Mouse (Mus musculus): ENCODE results near the gene Slc7a6. TPM values are rescaled to one million over a fixed set of nuclear protein-coding genes. Genes with fewer than 3 reads are reported as not detected.
A peak's percentile ranks its signal among the peaks of the same experiment; 100 is the strongest.

The Slc7a6 gene
- polyA plus RNA-seq (2011; ENCODE audit: insufficient read depth, insufficient read length, low replicate concordance, missing spikeins) = 3.7 and 8.3 TPM in 2 replicates

- no peaks in the 10 kb centered on the region for H3K4me1 ChIP-seq (ENCODE audit: control insufficient read depth, insufficient read depth, low read length)
- H3K27ac ChIP-seq (ENCODE audit: control insufficient read depth, insufficient read depth, low read depth, low read length, poor library complexity) = peak within 1 kb of the TSS; percentile 57; the same call in 1 of the 2 replicates
- WGBS = 1% methylated on average over 59 of the region's 59 CpGs
- no peak for TF ChIP-seq CTCF (IDR thresholded peaks at IDR 0.05; ENCODE audit: control insufficient read depth, insufficient read depth, low read length)
- TF ChIP-seq POLR2A (IDR thresholded peaks at IDR 0.05; ENCODE audit: borderline replicate concordance, control insufficient read depth, low read depth, low read length) = peak; percentile 50; the same call in 1 of the 2 replicates
- peak within 1 kb of the TSS; percentile 85 for H3K4me3 ChIP-seq (replicated peaks; ENCODE audit: control insufficient read depth, low read depth, low read length)
Measured at GRCm38 (mm10) chr8:106168356-106169016, at the start of gene Slc7a6. Slc7a6 (plus strand) TSS chr8:106168857.

- 85% methylated on average over 3 of the region's 3 CpGs for WGBS
- no peak for TF ChIP-seq POLR2A (IDR thresholded peaks at IDR 0.05; ENCODE audit: borderline replicate concordance, control insufficient read depth, low read depth, low read length)
- no peak for TF ChIP-seq CTCF (IDR thresholded peaks at IDR 0.05; ENCODE audit: control insufficient read depth, insufficient read depth, low read length)
- no peaks in the 10 kb centered on the region for H3K4me1 ChIP-seq (ENCODE audit: control insufficient read depth, insufficient read depth, low read length)
- no peak overlapping the region for H3K4me3 ChIP-seq (replicated peaks; ENCODE audit: control insufficient read depth, low read depth, low read length)
- no peak overlapping the region for H3K27ac ChIP-seq (ENCODE audit: control insufficient read depth, insufficient read depth, low read depth, low read length, poor library complexity)
Measured at GRCm38 (mm10) chr8:106123443-106123842, 45.2 kb upstream of the Slc7a6 start.

DNA sequence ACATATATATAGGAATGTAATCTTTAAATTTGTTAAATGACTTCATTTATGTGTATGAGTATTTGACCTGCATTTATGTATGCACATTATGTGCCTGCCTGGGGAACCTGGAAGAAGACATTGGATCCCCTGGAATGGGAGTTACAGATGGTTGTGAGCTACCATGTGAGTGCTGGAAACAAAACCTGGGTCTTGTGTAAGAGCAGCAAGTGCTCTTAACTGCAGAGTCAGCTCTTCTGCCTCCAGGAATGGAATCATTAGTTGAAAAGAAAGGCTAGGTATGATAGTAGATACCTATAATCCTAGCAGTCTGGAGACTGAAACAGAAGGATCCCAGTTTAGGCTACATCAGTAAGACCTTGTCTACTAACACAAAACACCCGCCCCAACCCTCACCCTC lies 42.6 kb upstream of the Slc7a6 start:
- H3K4me3 ChIP-seq (replicated peaks; ENCODE audit: control insufficient read depth, low read depth, low read length) = no peak overlapping the region
- no peak overlapping the region for H3K27ac ChIP-seq (ENCODE audit: control insufficient read depth, insufficient read depth, low read depth, low read length, poor library complexity)
- no peaks in the 10 kb centered on the region for H3K4me1 ChIP-seq (ENCODE audit: control insufficient read depth, insufficient read depth, low read length)
- TF ChIP-seq CTCF (IDR thresholded peaks at IDR 0.05; ENCODE audit: control insufficient read depth, insufficient read depth, low read length) = no peak
- no peak for TF ChIP-seq POLR2A (IDR thresholded peaks at IDR 0.05; ENCODE audit: borderline replicate concordance, control insufficient read depth, low read depth, low read length)
- WGBS = 88% methylated on average over 1 of the region's 1 CpGs

DNA sequence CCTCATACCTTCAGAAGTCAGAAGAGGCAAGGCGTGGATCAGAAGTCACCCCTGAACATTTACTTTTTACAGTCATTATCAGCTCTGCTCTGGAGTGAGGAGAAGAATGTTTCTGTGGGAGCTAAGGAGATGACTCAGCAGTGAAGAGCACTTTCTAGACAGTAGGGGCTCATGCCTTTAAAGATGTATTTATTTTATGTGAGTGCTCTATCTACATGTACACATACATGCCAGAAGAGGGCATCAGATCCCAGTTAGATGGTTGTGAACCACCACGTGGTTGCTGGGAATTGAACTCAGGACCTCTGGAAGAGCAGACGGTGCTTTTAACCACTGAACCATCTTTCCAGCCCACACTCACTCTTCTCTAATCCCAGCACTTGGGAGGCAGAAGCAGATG lies 41.6 kb upstream of the Slc7a6 start:
- no peaks in the 10 kb centered on the region for H3K4me1 ChIP-seq (ENCODE audit: control insufficient read depth, insufficient read depth, low read length)
- H3K4me3 ChIP-seq (replicated peaks; ENCODE audit: control insufficient read depth, low read depth, low read length) = no peak overlapping the region
- H3K27ac ChIP-seq (ENCODE audit: control insufficient read depth, insufficient read depth, low read depth, low read length, poor library complexity) = no peak overlapping the region
- TF ChIP-seq POLR2A (IDR thresholded peaks at IDR 0.05; ENCODE audit: borderline replicate concordance, control insufficient read depth, low read depth, low read length) (no peak), CTCF (IDR thresholded peaks at IDR 0.05; ENCODE audit: control insufficient read depth, insufficient read depth, low read length) (no peak)
- 75% methylated on average over 3 of the region's 3 CpGs for WGBS

DNA sequence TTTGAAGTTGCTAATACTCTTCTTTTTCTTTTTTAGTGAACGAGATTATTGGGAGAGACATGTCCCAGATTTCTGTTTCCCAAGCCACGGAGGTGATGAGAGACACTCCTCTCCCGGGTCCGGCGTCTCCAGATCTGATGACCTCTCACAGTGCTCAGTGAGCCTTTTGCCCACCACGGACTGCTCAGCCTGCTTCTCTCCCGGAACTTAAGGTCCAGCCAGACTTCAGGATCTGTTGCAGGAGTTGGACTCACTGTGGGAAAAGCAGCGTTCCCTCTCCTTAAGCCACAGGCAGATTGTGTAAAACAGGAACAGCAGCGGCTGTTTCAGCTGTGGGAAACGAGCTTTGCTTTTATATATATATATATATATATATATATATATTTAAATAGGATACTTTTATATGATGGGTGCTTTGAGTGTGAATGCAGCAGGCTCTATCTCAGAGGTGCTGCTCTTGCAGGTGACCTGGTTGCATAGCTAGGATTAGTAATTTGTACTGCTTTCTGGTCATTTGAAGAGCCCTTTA lies 40.7 kb upstream of the Slc7a6 start:
- H3K4me1 ChIP-seq (ENCODE audit: control insufficient read depth, insufficient read depth, low read length) = no peaks in the 10 kb centered on the region
- WGBS = 80% methylated on average over 10 of the region's 10 CpGs
- TF ChIP-seq POLR2A (IDR thresholded peaks at IDR 0.05; ENCODE audit: borderline replicate concordance, control insufficient read depth, low read depth, low read length) (no peak), CTCF (IDR thresholded peaks at IDR 0.05; ENCODE audit: control insufficient read depth, insufficient read depth, low read length) (no peak)

DNA sequence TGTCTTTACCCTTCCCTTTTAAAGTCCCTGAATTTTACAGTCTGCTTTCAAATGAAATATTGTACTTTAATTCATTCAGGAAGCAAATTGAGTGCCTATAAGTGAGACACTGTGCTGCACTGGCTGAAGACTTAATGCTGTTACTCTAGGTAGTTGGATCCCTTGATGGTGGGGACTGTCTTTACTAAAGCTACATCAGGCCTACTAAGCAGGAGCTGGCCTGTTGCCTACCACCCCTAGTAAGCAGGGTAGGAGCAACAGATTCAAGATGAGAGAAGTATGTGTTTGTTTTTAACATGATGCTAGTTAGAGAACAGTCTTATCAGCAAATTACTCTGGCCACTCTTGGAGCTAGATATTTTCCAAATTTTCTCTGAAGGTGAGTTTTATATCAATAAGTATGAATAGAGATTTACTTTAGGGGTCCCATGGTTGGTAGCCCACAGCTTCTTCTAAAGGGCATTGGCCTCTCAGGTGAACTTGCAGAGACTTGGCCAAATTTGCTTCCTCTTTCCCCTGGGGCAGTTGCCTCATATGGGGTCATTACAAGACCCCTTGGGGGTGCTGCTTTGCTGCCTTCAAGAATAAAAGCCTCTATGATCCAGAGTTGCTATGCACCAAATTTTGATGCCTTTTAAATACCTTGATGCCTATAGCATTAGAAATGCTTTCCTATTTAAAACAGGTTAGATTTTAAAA lies 39.3 kb upstream of the Slc7a6 start:
- Histone ChIP-seq H3K4me3 (replicated peaks; ENCODE audit: control insufficient read depth, low read depth, low read length) (no peak overlapping the region), H3K27ac (ENCODE audit: control insufficient read depth, insufficient read depth, low read depth, low read length, poor library complexity) (no peak overlapping the region), H3K4me1 (ENCODE audit: control insufficient read depth, insufficient read depth, low read length) (no peaks in the 10 kb centered on the region)
- TF ChIP-seq CTCF (IDR thresholded peaks at IDR 0.05; ENCODE audit: control insufficient read depth, insufficient read depth, low read length) = no peak
- no peak for TF ChIP-seq POLR2A (IDR thresholded peaks at IDR 0.05; ENCODE audit: borderline replicate concordance, control insufficient read depth, low read depth, low read length)

More for the DNA sequence above, 40.7 kb upstream of the Slc7a6 start:
- no peak overlapping the region for H3K27ac ChIP-seq (ENCODE audit: control insufficient read depth, insufficient read depth, low read depth, low read length, poor library complexity)
- no peak overlapping the region for H3K4me3 ChIP-seq (replicated peaks; ENCODE audit: control insufficient read depth, low read depth, low read length)

DNA sequence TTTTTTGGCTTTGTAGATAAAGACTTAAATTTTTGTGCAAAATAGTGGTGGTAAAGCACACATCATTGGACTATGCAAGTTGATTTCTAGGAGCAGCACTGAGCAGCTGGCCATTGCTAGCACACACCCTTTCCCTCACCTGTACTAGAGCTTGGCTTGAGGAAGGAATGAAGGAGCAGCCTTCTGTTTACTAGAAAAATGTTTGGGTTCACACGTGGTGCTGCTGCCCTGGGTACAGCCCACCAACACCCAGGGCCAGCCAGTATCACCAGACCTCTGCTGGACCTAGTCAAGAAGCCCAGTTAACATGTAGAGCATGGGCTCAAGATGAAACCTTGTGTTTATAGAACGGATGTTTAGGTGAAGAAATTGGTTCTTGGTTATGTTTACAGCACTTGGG lies 38.7 kb upstream of the Slc7a6 start:
- 86% methylated on average over 2 of the region's 2 CpGs for WGBS
- Histone ChIP-seq H3K4me1 (ENCODE audit: control insufficient read depth, insufficient read depth, low read length) (no peaks in the 10 kb centered on the region), H3K27ac (ENCODE audit: control insufficient read depth, insufficient read depth, low read depth, low read length, poor library complexity) (no peak overlapping the region), H3K4me3 (replicated peaks; ENCODE audit: control insufficient read depth, low read depth, low read length) (no peak overlapping the region)
- no peak for TF ChIP-seq POLR2A (IDR thresholded peaks at IDR 0.05; ENCODE audit: borderline replicate concordance, control insufficient read depth, low read depth, low read length)
- no peak for TF ChIP-seq CTCF (IDR thresholded peaks at IDR 0.05; ENCODE audit: control insufficient read depth, insufficient read depth, low read length)

DNA sequence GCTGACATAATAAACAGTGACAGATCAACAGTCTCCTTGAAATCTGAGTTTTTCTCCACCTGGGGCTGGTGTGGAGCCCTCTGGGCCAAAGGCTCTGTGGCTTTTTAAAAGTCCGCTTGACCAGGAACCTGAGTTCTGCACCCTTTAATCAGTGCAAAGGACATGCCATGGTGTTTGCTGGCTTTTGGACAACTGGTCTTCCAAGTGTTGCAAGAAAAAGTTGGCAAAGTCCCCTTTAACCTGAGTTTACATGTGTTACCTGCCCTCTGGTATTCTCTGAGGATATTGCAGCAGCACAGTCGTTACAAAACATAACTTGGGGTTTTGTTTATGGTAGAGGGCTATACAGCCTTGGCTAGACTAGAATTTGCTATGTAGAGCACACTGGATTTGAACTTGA lies 38.2 kb upstream of the Slc7a6 start:
- Histone ChIP-seq H3K4me1 (ENCODE audit: control insufficient read depth, insufficient read depth, low read length) (no peaks in the 10 kb centered on the region), H3K27ac (ENCODE audit: control insufficient read depth, insufficient read depth, low read depth, low read length, poor library complexity) (no peak overlapping the region), H3K4me3 (replicated peaks; ENCODE audit: control insufficient read depth, low read depth, low read length) (no peak overlapping the region)
- TF ChIP-seq POLR2A (IDR thresholded peaks at IDR 0.05; ENCODE audit: borderline replicate concordance, control insufficient read depth, low read depth, low read length) = no peak
- WGBS = 61% methylated on average over 2 of the region's 2 CpGs
